Mouse (Mus musculus) megakaryocyte, embryonic 14.5 days (primary cell): ENCODE data around the gene Nell2.

Experiments used
- FLI1 ChIP-seq: IDR thresholded peaks from 2 replicates; pipeline ENCODE4 v1.6.1; 2012; ENCODE audit warnings: low read length, inconsistent platforms, mixed read lengths
- GATA1 ChIP-seq: IDR thresholded peaks from 3 replicates; pipeline ENCODE4 v1.6.1; 2012; ENCODE audit warnings: mixed read lengths, low read length, inconsistent platforms, borderline replicate concordance

GRCm38 (mm10) chr15:95368185-95368584 is 160.2 kb downstream of the Nell2 start:
- TF ChIP-seq GATA1 (no peak), FLI1 (no peak)
